Mouse (Mus musculus): ENCODE results near the gene Vmn1r33.
"Not testable (repeated sequence)": the region's sequence is repeated elsewhere in the genome, so short reads cannot be mapped to it uniquely, and the experiment has no call there.

Gene Vmn1r33

DNA sequence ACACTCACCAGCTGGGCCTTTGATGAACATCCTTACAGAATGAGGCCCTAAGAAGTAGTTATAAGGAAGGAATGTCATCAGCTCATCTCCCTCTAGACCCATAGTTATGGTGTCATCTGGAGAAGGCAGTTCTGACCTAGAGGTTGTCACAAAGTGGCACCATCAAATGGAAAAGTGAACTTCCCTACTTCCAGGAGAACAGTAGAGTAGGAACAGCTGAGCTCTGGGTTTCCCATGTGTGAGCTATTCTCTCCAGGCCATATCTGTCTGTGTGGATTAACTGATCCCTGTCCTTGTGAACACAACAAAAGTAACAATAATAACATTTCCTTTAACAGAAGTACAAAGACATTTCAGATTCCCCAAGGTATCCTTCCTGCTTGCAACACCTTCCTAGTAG is at the start of gene Vmn1r33:
Gene Vmn1r33 (minus strand): TSS at position 101 of the 400 bp plus-strand sequence.
- not testable (repeated sequence) for DNase-seq (ENCODE audit: low read depth in 2 of 2, low spot score in 2 of 2)

DNA sequence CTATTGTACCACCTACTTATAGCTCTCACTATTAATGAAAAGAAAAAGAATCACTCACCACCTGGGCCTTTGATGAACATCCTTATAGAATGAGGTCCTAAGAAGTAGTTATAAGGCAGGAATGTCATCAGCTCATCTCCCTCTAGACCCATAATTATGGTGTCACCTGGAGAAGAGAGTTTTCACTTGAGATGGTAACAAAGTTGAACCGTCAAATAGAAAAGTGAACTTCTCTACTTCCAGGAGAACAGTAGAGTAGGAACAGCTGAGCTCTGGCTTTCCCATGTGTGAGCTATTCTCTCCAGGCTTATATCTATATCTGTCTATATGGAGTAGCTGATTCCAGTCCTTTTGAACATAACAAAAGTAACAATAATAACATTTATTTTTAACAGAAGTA is 25.7 kb upstream of the Vmn1r33 start, which contains the start of gene Vmn1r34:
Gene Vmn1r34 (minus strand): TSS at position 101 of the 400 bp plus-strand sequence.
- no peak for DNase-seq (ENCODE audit: low read depth in 2 of 2, low spot score in 2 of 2)

DNA sequence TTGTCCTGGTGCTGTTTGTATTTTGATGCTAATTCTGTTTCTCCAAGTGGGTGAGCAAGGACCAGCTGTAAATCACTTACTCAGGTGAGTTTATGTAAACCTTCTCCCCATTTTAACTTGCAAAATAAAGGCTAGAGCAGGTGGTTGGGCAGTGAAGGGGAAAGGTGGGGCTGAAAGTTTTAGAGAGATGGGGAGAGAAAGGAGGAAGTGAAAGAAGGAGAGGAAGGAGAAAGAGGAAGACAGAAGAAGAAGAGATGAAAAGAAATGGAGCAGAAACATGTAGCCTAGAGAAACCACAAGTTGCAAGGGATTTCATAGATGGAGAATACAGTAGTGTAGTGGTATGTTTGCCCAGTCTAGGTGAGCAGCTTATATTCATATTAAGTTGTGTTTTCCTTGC is 22.3 kb downstream of the Vmn1r33 start:
- DNase-seq (ENCODE audit: low read depth in 2 of 2, low spot score in 2 of 2), result no peak
